Mouse (Mus musculus) left cerebral cortex, adult 2 months (tissue): ENCODE results near the gene Olfr1066. TPM values are rescaled to one million over a fixed set of nuclear protein-coding genes. Genes with fewer than 3 reads are reported as not detected.
"Not testable (repeated sequence)": the region's sequence is repeated elsewhere in the genome, so short reads cannot be mapped to it uniquely, and the experiment has no call there.

ENCODE experiments used
- DNase-seq, 2 experiments: peaks; one replicate each; pipeline ENCODE4 v3.0.0; 2021 to 2022; ENCODE audit warnings: low spot score in 2 of 2, mixed read lengths in 1 of 2; ENCODE audit errors: extremely low spot score in 1 of 2
- H3K27ac ChIP-seq: fragments of 200-600 bp; 2 replicates; pipeline ENCODE4 v1.8.1; 2022
- H3K4me3 ChIP-seq: fragments of 200-600 bp; 2 replicates; pipeline ENCODE4 v1.8.1; 2022
- CTCF ChIP-seq: fragments of 200-600 bp; IDR thresholded peaks from 2 replicates; pipeline ENCODE4 v1.8.1; 2022; ENCODE audit warnings: antibody characterized with exemption, mild to moderate bottlenecking, moderate library complexity
- intact Hi-C: fragments of 180-260 bp; cut with DNase I; formaldehyde crosslinking; loops from one replicate; pipeline ENCODE4 v1.15.1; 2025
- long read RNA-seq, 2 experiments: library from polyadenylated mRNA; stranded (forward); transcript quantifications; one replicate each; pipeline ENCODE4 v2.0.0; 2021; ENCODE audit warnings: borderline mapping rate in 2 of 2
- total RNA-seq, 2 experiments: library from RNA; stranded (reverse); gene quantifications; 2 replicates each; pipeline ENCODE4 v1.2.3; 2021

The Olfr1066 gene
- total RNA-seq: not detected
- long read RNA-seq, experiment 1: 0 reads
- long read RNA-seq, experiment 2: 0 reads

DNA sequence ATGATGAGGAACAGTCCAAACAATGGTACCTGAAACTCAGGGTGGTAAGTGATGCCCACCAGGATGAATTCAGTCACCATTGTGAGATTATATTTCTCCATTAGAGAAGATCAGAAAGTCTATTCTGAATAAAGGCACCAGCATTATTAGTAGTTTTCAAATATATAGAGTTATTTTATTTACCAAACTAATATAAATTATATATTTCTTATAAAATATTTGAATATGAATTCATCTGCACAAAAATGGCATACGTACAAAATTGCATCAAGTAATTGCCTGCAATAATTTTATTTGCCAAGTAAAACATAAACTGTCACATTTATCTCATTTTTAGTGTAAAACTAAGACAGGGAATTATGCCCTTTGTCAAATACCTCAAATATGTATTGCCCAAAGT is at the start of gene Olfr1066:
TSS of gene Olfr1066 (minus strand) at position 101 of the 400 bp plus-strand sequence.
- no peak for TF ChIP-seq CTCF
- no peak for DNase-seq
- Histone ChIP-seq H3K27ac (no peak within 1 kb of the TSS), H3K4me3 (no peak within 1 kb of the TSS)
- intact Hi-C loops: no loop called here

- intact Hi-C loops: no loop called here
Observed at GRCm38 (mm10) chr2:86487286-86487685, 31.2 kb upstream of the Olfr1066 start, which contains the start of gene Olfr228. Olfr228 (minus strand) TSS chr2:86487386.

DNA sequence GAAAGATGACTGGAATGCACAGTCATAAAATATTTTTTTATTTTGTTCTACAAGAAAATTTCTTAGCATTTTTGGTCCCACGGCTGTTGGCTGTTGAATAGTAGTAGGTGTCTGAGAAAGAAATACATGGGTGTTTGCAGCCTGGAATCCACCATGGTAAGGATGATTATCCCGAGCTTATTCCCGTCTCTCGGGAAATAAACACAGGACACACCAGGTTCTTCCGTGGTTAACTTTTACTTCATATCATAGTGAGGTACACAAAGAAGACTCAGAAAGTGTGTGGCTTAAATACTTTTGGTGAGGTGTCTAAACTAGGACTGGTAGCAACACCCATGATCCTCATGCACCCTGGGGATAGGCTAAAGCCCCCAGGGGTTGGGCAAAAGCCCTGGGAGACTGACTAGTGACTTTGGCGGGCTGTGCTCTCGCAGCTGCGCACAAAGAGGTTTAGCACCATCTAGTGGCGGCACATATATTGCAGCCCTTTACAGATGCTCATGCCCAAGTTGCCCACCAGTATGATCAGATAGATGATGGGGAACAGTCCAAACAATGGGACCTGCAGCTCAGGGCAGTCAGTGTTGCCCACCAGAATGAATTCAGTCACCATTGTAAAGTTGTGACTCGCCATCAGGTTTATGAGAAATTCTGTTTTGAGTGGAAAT is 8.5 kb upstream of the Olfr1066 start:
- intact Hi-C loops: loop anchor here (1.0 to 5.0 kb wide), 3 partner anchors 739 to 1442 kb away; no protein-coding TSS in a partner anchor
- H3K4me3 ChIP-seq: no peak overlapping the region

More at GRCm38 (mm10) chr2:86487286-86487685, 31.2 kb upstream of the Olfr1066 start, which contains the start of gene Olfr228:
- Histone ChIP-seq H3K27ac (no peak within 1 kb of the TSS), H3K4me3 (no peak within 1 kb of the TSS)
- no peak for TF ChIP-seq CTCF
- no peak for DNase-seq

GRCm38 (mm10) chr2:86460434-86460833 is 4.4 kb upstream of the Olfr1066 start:
- TF ChIP-seq CTCF: no peak
- DNase-seq: no peak
- H3K27ac ChIP-seq: no peak overlapping the region
- H3K4me3 ChIP-seq: no peak overlapping the region
- intact Hi-C loops: loop anchor here (5.0 kb wide), 2 partner anchors 1338 to 1438 kb away; no protein-coding TSS in a partner anchor

More for the DNA sequence above, 8.5 kb upstream of the Olfr1066 start:
- H3K27ac ChIP-seq: no peak overlapping the region
- DNase-seq: peak; percentile 41 to 58
- peak; percentile 82 for TF ChIP-seq CTCF

- H3K27ac ChIP-seq, H3K4me3 ChIP-seq, intact Hi-C loops, DNase-seq: not testable (repeated sequence)
Observed at GRCm38 (mm10) chr2:86450491-86450890, 5.6 kb downstream of the Olfr1066 start, which contains the start of gene Olfr1065. Olfr1065 (minus strand) TSS chr2:86450591.

GRCm38 (mm10) chr2:86442101-86442500 is 14.0 kb downstream of the Olfr1066 start:
- intact Hi-C loops, H3K4me3 ChIP-seq, DNase-seq, H3K27ac ChIP-seq: not testable (repeated sequence)

DNA sequence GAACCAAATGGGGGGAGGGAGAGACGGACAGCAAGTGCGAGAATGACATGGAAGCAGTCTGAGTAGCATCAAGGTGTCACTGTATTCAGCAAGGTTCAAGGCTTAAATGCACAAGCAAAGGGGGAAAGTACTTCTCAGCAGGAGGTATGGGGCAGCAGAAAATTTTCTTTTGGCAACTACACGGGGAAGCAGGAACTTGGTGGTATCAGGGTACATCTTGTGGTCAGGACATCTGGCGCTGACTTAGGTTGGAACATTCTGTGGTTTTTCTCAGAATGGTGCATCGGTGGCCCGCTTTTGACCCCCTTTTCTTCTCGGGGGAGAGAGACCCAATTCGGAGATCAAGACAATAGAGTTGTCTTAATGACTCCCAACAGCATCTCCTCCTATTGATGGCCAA is 27.6 kb downstream of the Olfr1066 start:
- H3K27ac ChIP-seq, H3K4me3 ChIP-seq, DNase-seq, intact Hi-C loops: not testable (repeated sequence)

DNA sequence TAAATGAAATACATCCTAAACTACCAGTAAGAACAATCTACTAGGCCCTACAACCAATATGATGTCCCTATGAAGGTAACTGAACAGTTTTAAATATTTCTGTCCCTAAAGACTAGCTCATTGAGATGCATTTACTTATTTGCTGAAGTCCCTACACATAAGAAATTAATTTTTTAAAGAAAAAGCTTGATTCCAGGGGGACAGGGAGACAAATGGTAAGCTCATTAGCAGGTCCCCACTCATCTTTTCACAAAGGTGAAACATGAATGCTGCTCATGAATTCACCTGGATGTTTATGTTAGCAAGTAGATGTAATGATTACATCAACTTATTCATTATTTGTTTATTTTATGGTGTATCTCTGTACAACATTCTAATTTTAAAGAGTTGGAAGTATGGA is 29.4 kb downstream of the Olfr1066 start, which contains the start of gene Olfr1062:
TSS of gene Olfr1062 (minus strand) at position 101 of the 400 bp plus-strand sequence.
- intact Hi-C loops: not testable (repeated sequence)

DNA sequence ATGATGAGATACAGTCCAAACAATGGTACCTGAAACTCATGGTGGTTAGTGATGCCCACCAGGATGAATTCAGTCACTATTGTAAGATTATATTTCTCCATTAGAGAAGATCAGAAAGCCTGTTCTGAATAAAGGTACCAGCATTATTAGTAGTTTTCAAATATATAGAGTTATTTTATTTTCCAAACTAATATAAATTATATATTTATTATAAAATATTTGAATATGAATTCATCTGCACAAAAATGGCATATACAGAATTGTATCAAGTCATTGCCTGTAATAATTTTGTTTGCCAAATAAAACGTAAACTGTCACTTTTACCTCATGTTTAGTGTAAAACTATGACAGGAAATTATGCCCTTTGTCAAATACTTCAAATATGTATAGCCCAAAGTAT is 42.1 kb downstream of the Olfr1066 start, which contains the start of gene Olfr1061:
TSS of gene Olfr1061 (minus strand) at position 101 of the 400 bp plus-strand sequence.
- intact Hi-C loops: no loop called here
- no peak within 1 kb of the TSS for H3K4me3 ChIP-seq
- no peak for TF ChIP-seq CTCF
- no peak within 1 kb of the TSS for H3K27ac ChIP-seq
- DNase-seq: no peak

More for the DNA sequence above, 29.4 kb downstream of the Olfr1066 start, which contains the start of gene Olfr1062:
- H3K27ac ChIP-seq, H3K4me3 ChIP-seq, DNase-seq: not testable (repeated sequence)

Other genes with a start within 250 kb of the Olfr1066 start
- not detected for gene Olfr1046, start 237.0 kb downstream of the Olfr1066 start, total RNA-seq
- gene Olfr1047, start 224.9 kb downstream of the Olfr1066 start, total RNA-seq: not detected
- gene Olfr1048, start 216.0 kb downstream of the Olfr1066 start, total RNA-seq: not detected
- gene Olfr1049, start 197.9 kb downstream of the Olfr1066 start, total RNA-seq: not detected
- not detected for gene Olfr1051, start 177.2 kb downstream of the Olfr1066 start, total RNA-seq
- gene Olfr1052, start 163.8 kb downstream of the Olfr1066 start, total RNA-seq: not detected
- gene Olfr1053, start 141.0 kb downstream of the Olfr1066 start, total RNA-seq: not detected
- gene Olfr1054, start 120.8 kb downstream of the Olfr1066 start, total RNA-seq: not detected
- gene Olfr1055, start 106.0 kb downstream of the Olfr1066 start, total RNA-seq: not detected
- gene Olfr1056, start 93.8 kb downstream of the Olfr1066 start, total RNA-seq: not detected
- gene Olfr1057, start 77.9 kb downstream of the Olfr1066 start, total RNA-seq: not detected
- not detected for gene Olfr1058, start 67.7 kb downstream of the Olfr1066 start, total RNA-seq
- gene Olfr1061, start 42.2 kb downstream of the Olfr1066 start, total RNA-seq: not detected
- gene Olfr1062, start 29.5 kb downstream of the Olfr1066 start, total RNA-seq: not detected
- gene Olfr1065, start 5.7 kb downstream of the Olfr1066 start, total RNA-seq: not detected
- gene Olfr228, start 31.1 kb upstream of the Olfr1066 start, total RNA-seq: not detected
- gene Olfr1076, start 52.2 kb upstream of the Olfr1066 start, total RNA-seq: not detected
- gene Olfr1079, start 86.2 kb upstream of the Olfr1066 start, total RNA-seq: not detected
- not detected for gene Olfr1080, start 102.0 kb upstream of the Olfr1066 start, total RNA-seq
- gene Olfr1082, start 142.7 kb upstream of the Olfr1066 start, total RNA-seq: not detected
- not detected for gene Olfr1084, start 183.5 kb upstream of the Olfr1066 start, total RNA-seq
- gene Olfr1085, start 205.8 kb upstream of the Olfr1066 start, total RNA-seq: not detected
- gene Olfr1086, start 223.8 kb upstream of the Olfr1066 start, total RNA-seq: not detected
- not detected for gene Olfr1087, start 242.1 kb upstream of the Olfr1066 start, total RNA-seq